Mouse (Mus musculus) MEL (cell line): ENCODE results near the gene Gm20425.

Experiments
- CHD1 ChIP-seq: IDR thresholded peaks from 2 replicates; pipeline ENCODE4 v1.6.1; 2012; ENCODE audit warnings: low read depth, mild to moderate bottlenecking, inconsistent platforms, low read length, improper control_type of control experiment
- CTCF ChIP-seq, 3 experiments: IDR thresholded peaks in 2 of 3; conservative IDR thresholded peaks in 1 of 3; 2 replicates each; pipeline ENCODE4 v1.5.1; 2011 to 2012; ENCODE audit warnings: low read length in 3 of 3, low read depth in 2 of 3, mild to moderate bottlenecking in 2 of 3, improper control_type of control experiment in 1 of 3, inconsistent platforms in 1 of 3, mixed read lengths in 1 of 3, moderate library complexity in 1 of 3; ENCODE audit not compliant: control insufficient read depth in 1 of 3, insufficient read depth in 1 of 3, poor library complexity in 1 of 3, severe bottlenecking in 1 of 3
- GABPA ChIP-seq: IDR thresholded peaks from 2 replicates; pipeline ENCODE4 v1.6.1; 2012; ENCODE audit warnings: low read depth, mild to moderate bottlenecking, inconsistent platforms, low read length, improper control_type of control experiment, moderate library complexity
- MAFK ChIP-seq: IDR thresholded peaks from 2 replicates; pipeline ENCODE4 v1.6.1; 2011; ENCODE audit warnings: low read depth, mild to moderate bottlenecking, low read length, improper control_type of control experiment, borderline replicate concordance
- MAX ChIP-seq: IDR thresholded peaks from 2 replicates; pipeline ENCODE4 v1.6.1; 2011; ENCODE audit warnings: low read length, improper control_type of control experiment
- POLR2A ChIP-seq, 2 experiments: IDR thresholded peaks; 2 replicates each; pipeline ENCODE4 v1.6.1; 2011 to 2012; ENCODE audit warnings: low read length in 2 of 2, mild to moderate bottlenecking in 2 of 2, control low read depth in 1 of 2, improper control_type of control experiment in 1 of 2, low read depth in 1 of 2, moderate library complexity in 1 of 2; ENCODE audit not compliant: control insufficient read depth in 1 of 2, insufficient read depth in 1 of 2, poor library complexity in 1 of 2
- POLR2AphosphoS5 ChIP-seq: IDR thresholded peaks from 2 replicates; pipeline ENCODE4 v1.6.1; 2012; ENCODE audit warnings: low read depth, borderline replicate concordance, mild to moderate bottlenecking, inconsistent platforms, low read length, moderate library complexity, mixed read lengths
- SMC3 ChIP-seq: IDR thresholded peaks from 2 replicates; pipeline ENCODE4 v1.6.1; 2011; ENCODE audit warnings: low read depth, low read length, improper control_type of control experiment

DNA sequence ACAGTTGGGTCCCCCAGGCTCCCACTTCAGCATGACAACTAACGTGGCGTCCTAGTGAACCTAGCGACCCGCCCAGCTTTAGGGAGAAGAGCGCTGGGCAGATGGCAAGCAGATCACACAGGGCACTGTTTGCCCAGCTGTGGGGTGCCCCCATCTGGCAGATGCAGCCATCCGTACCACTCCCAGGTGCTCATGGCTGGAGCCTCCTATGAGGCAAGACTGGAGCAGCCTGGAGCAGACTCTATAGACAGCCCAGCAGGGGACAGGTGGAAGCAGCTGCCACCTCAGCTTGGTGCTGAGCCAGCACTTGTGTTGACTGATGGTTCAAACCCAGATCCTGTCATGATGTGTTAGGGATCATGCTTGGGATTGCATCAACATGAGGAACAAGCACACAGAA, 62.1 kb downstream of the Gm20425 start:
- TF ChIP-seq CHD1 (no peak), CTCF (IDR thresholded peaks at IDR 0.05 in 2 of 3, conservative IDR thresholded peaks at IDR 0.05 in 1 of 3; ENCODE audit: control insufficient read depth in 1 of 3, insufficient read depth in 1 of 3, low read depth in 2 of 3, low read length in 3 of 3, poor library complexity in 1 of 3, severe bottlenecking in 1 of 3) (no peak), MAX (no peak), SMC3 (no peak), MAFK (no peak), GABPA (no peak), POLR2A (IDR thresholded peaks at IDR 0.05; ENCODE audit: control insufficient read depth in 1 of 2, insufficient read depth in 1 of 2, low read depth in 1 of 2, low read length in 2 of 2, poor library complexity in 1 of 2) (no peak), POLR2AphosphoS5 (no peak)
